Mouse (Mus musculus) gastrocnemius, postnatal 36 days (tissue): ENCODE results near the gene 4921517D22Rik. TPM values are rescaled to one million over a fixed set of nuclear protein-coding genes. Genes with fewer than 3 reads are reported as not detected.

Source experiments
- DNase-seq, 2 experiments: peaks; one replicate each; pipeline ENCODE4 v3.0.0; 2022
- intact Hi-C: fragments of 180-260 bp; cut with DNase I; formaldehyde crosslinking; loops from one replicate; pipeline ENCODE4 v1.15.1; 2025
- total RNA-seq, 2 experiments: library from RNA; stranded (reverse); gene quantifications; 2 replicates each; pipeline ENCODE4 v1.2.3; 2021

Gene 4921517D22Rik
- total RNA-seq, 2 experiments from 2014 or later: not detected

DNA sequence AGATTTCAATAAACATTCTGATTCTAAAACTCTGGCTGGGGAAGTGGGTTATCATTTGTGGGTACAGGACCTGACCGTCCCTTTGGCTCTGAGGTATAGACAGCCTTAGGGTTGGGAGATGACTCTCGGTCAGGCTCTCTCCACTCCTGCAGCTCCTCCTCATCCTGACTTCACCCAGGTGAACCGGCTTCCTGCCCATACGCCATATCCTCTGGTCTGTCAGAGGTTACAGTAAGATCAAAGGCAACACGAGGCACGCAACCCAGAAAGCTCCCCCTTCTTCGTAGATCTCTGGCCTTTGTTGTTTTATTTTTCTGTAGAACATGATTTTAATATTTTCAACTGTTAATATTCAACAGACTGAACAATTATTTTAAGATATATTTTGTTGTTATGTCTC is 1.9 kb upstream of the 4921517D22Rik start:
- no peak for DNase-seq
- intact Hi-C loops: no loop called here

DNA sequence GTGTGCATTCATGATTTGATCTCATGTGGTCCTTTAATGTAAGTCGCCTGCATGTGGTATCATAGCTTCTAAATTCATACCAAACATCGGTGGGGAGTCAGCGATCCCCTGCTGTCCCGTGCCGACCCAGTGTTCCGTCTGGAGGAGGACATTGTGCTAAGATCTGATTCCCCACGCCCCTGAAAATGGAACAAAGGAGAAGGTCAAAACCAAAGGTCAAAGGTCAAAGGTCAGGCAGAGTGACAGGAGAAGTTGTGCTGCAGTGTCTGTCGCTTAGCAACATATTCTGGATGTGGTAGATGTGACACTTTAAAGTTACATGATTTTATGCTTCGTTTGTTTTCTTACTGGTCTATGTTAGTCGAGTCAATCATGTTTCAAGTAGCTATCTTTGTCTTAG is 2.4 kb downstream of the 4921517D22Rik start:
- DNase-seq: no peak
- intact Hi-C loops: no loop called here

DNA sequence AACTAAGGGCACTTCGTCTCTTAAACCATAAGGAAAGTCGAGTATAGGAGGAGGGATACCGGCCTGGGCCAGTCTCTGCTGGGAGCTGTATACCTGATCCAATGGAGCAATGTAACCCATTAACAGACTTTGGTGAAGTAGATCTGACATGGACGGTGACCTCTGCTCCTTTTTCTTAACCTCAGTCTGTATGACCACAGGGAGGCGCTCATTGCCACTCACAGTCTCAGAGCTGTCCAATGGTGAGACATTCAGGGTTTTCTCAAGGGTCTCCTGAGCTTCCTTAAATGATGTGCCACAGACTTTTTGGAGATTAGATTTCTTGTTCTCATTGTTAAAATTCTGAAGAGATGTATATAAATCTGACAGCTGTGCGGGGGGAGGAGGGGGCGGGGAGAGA is 3.3 kb downstream of the 4921517D22Rik start:
- intact Hi-C loops: no loop called here

DNA sequence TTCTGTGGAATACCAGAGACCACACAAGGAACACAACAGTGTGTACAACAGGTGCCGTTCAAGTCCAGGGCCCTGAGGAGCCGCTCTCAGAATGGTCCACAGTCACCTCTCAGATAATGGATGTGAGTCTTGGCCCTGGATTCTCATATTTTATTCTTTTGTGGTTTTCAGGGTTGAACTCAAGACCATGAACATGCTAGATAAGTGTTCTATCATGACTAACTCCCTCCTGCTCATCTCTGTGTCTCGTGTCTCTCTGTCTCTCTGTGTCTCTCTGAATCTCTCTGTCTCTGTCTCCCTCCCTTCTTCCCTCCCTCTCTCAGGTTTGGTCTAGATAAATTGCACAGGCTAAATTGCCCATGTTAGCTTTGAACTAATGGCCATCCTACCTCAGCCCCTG is 4.1 kb downstream of the 4921517D22Rik start:
- intact Hi-C loops: no loop called here

More for the DNA sequence above, 3.3 kb downstream of the 4921517D22Rik start:
- no peak for DNase-seq

GRCm38 (mm10) chr13:59689313-59689712 is 4.6 kb downstream of the 4921517D22Rik start:
- no peak for DNase-seq
- intact Hi-C loops: no loop called here

More for the DNA sequence above, 4.1 kb downstream of the 4921517D22Rik start:
- DNase-seq: no peak

DNA sequence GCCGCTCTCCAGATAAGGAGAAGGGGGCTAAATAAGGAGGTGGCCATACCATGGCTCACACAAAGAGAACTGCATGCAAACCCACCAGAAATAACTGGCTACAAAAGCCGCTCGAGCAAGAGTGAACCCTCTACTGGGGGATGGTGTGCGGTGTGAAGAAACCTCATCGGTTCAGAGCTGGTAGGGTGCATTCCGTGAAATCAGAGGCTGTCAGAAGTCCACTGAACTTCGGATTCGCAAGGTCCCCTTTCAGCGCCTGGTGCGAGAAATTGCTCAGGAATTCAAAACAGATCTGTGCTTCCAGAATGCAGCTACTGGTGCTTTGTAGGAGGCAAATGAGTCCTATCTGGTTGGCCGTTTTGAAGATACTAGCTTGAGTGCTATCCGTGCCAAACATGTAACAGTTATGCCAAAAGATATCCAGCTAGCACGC is 5.6 kb downstream of the 4921517D22Rik start:
- no peak for DNase-seq
- intact Hi-C loops: no loop called here

DNA sequence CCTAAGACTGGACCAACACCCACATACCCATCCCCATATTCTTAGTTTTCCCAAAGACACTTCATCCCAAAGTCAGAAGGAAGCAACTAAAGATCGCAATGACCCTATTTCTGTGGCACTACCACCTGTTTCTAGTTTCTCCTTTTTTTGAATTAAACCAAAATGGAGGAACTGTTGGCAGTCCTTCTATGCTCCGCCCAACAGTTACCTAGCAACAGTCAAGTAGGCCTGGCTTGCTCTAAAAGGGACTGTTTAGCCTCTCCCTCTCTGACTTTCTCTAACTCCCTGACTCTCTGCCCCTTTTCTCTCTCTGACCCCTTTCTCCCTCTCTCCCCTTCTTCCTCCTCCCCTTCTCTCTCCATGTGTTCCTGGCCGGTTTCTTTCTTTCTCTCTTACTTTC is 8.7 kb downstream of the 4921517D22Rik start:
- DNase-seq: no peak
- intact Hi-C loops: no loop called here

DNA sequence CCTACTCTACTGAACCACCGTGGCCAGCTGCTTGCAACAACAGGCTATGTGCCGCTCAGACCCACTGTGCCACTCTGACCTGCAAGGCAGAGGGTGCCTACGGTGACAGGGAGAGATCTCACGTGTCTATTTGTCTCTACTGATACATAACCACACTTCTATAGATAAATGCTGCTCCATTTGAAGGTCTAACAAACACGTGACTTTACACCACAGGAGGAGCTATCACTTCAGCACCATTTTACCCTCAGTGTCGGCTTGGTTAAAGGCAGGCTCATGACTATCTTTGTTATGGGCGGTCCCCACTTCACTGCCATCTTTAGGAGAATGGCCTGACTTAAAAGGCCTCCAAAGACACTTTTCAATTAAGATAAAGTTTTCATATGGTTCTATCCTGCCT is 11.3 kb downstream of the 4921517D22Rik start:
- intact Hi-C loops: no loop called here

GRCm38 (mm10) chr13:59679908-59680307 is 14.0 kb downstream of the 4921517D22Rik start:
- no peak for DNase-seq
- intact Hi-C loops: no loop called here

More for the DNA sequence above, 11.3 kb downstream of the 4921517D22Rik start:
- no peak for DNase-seq

DNA sequence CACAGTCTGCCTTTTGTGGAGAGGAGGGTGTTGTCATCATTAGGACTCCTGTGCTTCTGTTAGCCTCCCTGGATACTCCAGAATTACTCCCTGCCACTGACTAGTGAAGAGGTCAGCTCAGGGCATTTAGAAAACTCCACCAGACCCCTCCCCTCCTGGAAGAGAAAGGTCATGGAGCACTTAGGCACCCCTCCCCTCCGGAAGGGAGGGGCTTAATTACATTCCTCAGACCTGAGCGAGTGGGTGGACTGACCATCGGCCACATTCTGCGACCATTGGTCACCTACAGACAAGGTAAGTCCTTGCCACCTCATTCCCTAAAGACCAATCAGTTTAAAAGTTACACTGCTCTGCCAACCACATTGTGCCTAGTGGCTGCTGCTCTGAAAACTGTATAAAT is 14.6 kb downstream of the 4921517D22Rik start:
- intact Hi-C loops: no loop called here

GRCm38 (mm10) chr13:59676316-59677229 is 17.3 kb downstream of the 4921517D22Rik start:
- no peak for DNase-seq
- intact Hi-C loops: no loop called here

More for the DNA sequence above, 14.6 kb downstream of the 4921517D22Rik start:
- no peak for DNase-seq

DNA sequence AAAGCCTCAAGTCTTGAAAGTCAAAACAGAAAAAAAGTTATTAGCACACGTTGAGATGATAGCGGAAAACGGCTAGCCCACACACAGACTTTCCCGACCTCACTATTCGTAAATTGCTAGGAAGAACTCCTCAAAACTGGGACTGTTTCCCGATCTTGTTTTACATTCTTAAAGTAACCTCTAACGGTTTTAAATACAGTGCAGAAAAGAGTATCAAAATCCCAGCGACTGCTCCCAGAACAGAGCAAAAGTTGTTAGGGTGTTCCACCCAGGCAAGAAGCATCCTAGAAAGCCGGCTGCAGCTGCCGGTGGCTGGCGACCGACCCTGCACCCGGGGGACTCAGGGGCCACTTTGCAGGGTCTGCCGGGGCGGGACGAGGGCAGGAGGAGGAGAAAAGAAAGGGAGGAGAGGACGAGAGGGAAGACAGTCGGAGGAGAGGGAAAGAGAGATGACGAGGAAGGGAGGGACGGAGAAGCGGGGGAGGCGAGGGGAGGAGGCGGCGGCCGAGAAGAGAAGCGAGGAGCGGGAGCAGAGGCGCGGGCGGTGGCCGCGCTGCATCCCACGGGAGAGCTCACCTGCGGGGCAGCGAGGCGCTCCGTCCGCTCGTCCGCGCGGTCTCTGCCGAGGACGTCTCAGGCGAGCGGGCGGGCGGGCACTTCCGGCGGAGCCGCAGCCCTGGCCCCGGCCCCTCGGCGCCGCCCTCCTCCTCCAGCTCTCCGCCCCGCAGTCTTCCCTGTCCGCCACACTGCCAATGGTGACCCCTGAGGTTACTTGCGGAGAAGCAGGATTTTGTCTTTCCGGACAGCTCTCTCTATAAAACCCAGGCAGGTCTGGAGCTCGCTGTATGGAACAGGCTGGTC is 18.5 kb downstream of the 4921517D22Rik start, which contains the start of gene Golm1:
TSS of gene Golm1 (minus strand) at position 661 of the 861 bp plus-strand sequence.
- peak; percentile 40 to 42 for DNase-seq
- intact Hi-C loops: no loop called here

DNA sequence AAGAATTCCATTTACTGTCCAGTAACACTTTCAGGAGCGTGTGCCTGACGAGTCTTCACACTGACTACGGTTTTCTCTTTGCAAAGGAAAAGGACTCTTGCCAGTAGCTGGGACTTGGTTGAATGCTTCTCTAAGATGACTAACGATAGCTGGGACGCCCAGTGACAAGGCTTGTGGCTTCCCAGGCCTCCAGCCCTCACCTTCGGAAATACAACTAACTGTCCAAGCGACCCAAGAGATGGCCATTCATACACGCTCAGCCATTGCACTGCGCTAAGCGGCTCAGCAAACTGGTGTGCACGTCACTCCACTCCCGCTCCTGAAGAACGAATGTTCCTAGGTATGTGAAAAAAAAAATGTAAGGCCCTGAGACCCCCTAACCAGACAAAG is 19.2 kb downstream of the 4921517D22Rik start:
- intact Hi-C loops: no loop called here
- DNase-seq: no peak

DNA sequence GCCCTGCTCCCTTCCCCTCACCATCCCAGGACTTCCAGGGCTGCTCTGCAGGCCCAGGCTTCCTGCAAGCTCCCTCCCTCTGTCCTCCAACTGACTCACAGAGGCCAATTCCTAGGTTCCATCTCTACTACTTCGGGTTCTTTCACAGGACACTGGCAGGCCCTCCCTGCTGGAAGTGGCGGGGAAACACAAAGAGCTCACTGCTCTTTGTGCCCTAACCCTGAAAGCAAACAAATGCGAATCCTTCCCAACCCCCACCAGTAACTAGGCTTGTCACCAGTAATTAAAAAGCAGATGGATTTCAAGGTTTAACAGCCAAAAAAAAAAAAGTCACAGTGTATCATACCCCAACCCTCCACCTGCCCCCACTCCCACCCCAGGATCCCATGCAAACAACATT is 19.7 kb downstream of the 4921517D22Rik start:
- no peak for DNase-seq
- intact Hi-C loops: no loop called here

- intact Hi-C loops: no loop called here
- no peak for DNase-seq
These were observed 20.3 kb downstream of the 4921517D22Rik start for GRCm38 (mm10) chr13:59673597-59673996.

DNA sequence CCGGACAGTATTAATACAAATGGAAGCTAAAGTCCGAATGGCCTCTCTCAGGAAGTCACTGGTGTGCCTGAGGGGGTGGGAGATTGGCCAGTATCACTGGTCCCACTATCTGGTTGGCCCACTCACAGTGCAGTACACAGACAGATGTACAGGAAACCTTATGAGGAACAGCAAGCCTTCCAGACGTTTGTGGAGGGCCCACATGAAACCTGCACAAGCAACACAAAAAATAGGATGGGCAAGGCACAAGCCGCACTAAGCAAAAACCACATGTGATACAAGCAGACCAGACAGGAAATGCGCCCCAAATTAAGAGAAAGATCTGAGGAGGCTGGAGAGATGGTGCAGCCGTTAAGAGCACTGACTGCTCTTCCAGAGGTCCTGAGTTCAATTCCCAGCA is 21.7 kb downstream of the 4921517D22Rik start:
- intact Hi-C loops: no loop called here
- no peak for DNase-seq

DNA sequence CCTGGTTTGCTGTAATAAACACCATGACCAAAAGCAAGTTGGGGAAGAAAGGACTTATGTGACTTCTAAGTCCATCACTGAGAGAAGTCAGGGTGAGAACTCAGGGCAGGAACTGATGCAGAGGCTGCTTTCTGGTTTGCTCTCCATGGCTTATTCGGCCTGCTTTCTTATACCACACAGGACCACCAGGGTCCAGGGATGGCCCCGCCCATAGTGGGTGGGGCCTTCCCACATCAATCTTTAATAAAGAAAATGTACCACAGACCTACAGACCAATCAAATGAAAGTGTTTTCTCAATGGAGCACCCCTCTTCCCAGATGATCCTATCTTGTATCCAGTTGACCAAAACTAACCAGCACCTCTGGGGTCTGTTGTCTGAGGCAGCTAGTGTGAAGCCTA is 22.4 kb downstream of the 4921517D22Rik start:
- intact Hi-C loops: no loop called here
- DNase-seq: no peak

GRCm38 (mm10) chr13:59669946-59670345 is 24.0 kb downstream of the 4921517D22Rik start:
- intact Hi-C loops: no loop called here
- DNase-seq: no peak

DNA sequence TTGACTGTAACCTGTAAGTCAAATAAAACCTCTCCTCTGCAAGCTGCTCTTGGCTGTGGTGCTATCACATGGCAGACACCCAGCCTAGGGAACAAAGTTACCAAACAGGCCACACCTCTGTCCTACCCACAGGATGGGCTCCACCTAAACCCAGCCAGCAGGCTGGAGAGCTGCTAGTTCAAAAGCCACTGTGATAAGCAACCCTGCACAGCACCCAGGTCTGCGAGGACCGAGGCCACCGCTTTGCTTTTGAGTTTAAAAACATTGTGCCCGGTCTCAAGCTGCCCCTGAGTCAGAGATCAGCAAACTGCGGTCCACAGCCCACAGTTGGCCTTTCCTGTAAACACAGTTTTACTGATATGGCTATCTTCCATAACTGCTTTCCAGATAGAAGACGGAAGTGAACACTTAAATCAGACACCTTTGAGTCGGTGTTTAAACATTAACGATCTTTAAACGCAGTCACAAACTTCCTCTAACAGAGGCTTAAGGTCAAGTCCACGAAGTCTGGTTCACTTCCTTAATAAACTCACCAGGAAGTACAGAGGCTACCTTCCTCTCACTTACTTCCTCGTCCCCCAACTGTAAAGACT is 25.3 kb downstream of the 4921517D22Rik start:
- DNase-seq: no peak
- intact Hi-C loops: no loop called here

- intact Hi-C loops: no loop called here
- DNase-seq: no peak
These were observed 26.1 kb downstream of the 4921517D22Rik start for GRCm38 (mm10) chr13:59667763-59668162.
